Mouse (Mus musculus) intestine, embryonic 15.5 days (tissue): ENCODE data around the gene Ulk4. TPM values are rescaled to one million over a fixed set of nuclear protein-coding genes. Genes with fewer than 3 reads are reported as not detected.

Source experiments
- polyA plus RNA-seq: library from polyadenylated mRNA; unstranded; fragments of >200 nt; fragmentation: Nextera tagmentation; extraction: Ambion mirVana; gene quantifications from 2 replicates; pipeline ENCODE4 v1.2.1, GENCODE M21; 2015

Gene Ulk4
- polyA plus RNA-seq, 1 experiment from 2014 or later = 150 TPM

Other genes starting within 250 kb of the Ulk4 start
- gene Trak1, start 20.3 kb upstream of the Ulk4 start, polyA plus RNA-seq = 20.9 and 26.5 TPM in 2 replicates
- 29.6 and 33.9 TPM in 2 replicates for gene Cck, start 218.5 kb upstream of the Ulk4 start, polyA plus RNA-seq